Mouse (Mus musculus) cerebellum, postnatal 36 days (tissue): ENCODE measurements around the gene Tex47.

Source experiments
- DNase-seq, 2 experiments: peaks; one replicate each; pipeline ENCODE4 v3.0.0; 2021 to 2022; ENCODE audit warnings: mixed read lengths in 2 of 2

The Tex47 gene

DNA sequence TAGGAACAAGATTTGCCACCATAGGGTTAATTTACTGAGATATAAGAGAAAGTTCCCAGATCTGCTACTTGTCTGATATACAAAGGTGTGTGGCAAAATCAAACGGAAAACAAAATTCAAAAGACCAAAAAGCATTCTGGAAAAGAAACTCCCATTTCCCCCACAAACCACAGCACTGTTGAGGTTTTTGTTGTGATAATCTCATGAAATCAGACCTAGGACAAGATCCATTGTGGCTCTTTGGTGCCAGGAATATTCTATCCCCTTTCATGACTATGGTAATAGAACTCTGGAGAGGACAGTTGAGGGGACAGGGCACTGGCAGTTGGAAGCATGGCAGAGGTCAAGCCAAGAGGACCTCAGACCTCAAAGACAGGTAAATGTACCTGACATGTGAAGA lies at the start of gene Tex47:
Gene Tex47, plus strand, starts transcription at position 301 of the 400 bp plus-strand sequence.
- DNase-seq: no peak

DNA sequence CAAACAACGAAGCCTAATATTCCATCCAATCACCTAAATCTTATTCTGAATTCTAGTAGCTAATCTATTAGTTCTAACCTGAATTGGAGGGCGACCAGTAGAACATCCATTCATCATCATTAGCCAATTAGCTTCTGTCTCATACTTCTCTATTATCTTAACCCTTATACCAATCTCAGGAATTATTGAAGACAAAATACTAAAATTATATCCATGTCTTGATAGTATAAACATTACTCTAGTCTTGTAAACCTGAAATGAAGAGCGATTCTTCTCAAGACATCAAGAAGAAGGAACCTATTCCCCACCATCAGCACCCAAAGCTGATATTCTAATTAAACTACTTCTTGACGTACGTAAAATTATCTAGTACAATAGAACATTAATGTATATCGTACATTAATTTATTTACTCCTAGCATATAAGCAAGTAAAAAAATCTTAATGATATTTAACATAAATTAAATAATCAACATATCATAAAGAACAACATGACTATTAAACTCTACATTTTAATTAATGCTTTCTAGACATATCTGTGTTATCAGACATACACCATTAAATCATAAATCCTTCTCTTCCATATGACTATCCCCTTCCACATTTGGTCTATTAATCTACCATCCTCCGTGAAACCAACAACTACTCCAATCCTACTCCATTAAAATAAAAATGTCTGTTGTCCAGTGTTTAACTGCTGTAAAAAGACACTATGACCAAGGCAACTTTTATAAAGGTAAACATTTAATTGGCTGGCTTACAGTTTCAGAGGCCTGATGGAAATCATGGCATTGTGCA lies 27.1 kb upstream of the Tex47 start:
- DNase-seq: no peak

DNA sequence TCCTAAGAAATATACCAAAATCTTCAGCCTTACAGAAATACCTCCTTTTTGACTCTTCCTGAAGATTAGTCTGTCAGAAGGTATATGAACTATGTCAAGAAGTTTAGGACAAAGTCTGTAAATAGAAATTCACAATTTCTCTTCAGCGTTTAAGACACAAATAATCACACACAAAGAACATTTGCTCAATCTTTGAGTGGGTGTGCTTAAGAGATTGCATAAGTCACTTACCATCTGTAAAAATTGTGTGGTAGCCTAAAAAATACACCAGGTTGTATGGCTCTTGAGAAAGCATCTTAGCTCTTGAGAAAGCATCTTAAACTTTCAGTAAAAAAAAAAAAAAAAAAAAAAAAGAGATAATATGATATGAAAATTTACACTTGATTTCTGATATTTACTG lies 19.6 kb upstream of the Tex47 start:
- no peak for DNase-seq

DNA sequence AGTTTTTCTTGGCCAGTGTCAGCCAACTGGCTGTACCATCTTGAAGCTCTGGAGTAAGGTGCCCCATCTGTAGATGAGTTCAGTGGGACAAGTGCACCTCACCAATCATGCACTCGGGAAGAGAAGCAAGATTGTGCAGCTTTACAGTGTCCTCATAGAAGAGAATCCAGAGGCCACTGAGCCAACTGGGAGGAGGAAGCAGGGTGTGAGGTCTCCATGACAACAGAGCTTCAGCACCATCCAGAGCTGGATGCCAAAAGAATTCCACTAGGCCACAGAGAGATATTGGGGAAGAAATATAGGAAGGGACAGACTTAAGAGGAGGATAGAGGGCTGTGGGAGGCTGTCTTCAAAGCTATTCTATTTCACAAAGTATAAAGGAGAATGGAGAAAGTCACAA lies 950 bp upstream of the Tex47 start:
- DNase-seq: no peak

- DNase-seq: no peak
These were observed 21.7 kb downstream of the Tex47 start for GRCm38 (mm10) chr5:7325594-7325993.

DNA sequence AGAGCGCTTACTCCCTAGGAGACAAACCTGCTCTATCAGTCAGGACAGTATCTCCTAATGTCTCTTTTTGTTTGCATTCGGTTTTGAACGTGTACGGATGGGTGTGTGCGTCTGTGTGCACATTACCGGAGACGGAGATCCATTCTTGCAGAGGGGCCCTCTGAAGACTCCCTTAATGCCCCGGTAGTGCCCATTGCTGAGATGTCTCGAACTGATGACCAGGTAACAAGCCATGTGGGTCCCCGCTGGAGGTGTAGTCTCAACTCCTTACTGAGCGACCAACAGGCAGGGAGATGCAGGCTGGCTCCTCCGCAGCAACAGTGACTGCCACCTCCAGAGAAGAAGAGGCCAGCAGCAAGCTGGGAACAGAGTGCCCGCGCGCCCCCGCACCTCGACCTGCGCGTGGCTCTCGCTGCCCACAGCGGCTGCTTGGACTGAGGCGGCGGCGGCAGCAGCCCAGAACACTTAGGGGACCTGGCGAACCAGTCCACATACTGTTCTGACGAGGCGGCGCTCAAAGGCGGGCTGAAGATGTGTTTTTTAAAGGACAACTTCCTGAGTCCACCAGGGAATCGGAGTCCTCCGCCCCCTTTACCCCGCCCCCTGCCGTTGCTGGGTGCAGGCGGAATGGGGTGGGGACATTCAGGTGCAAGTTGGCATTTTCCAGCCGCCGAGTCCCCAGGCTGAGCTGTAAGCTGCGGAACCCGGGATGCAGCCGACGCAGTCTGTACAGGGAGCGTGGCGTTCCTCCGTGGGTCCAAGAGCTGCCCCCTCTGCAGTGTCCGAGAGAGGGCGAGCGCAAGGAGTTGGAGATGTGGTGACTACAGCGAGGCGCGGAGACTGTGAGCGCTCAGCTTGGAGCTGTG lies 40.5 kb downstream of the Tex47 start, which contains the start of gene Zfp804b:
Gene Zfp804b, minus strand, starts transcription at position 612 of the 866 bp plus-strand sequence.
- peak; percentile 7 to 11 for DNase-seq

GRCm38 (mm10) chr5:7345011-7345389 lies 41.1 kb downstream of the Tex47 start:
- no peak for DNase-seq
